Mouse (Mus musculus): ENCODE data around the gene Cuedc2. TPM values are rescaled to one million over a fixed set of nuclear protein-coding genes. Genes with fewer than 3 reads are reported as not detected.

The Cuedc2 gene
- polyA plus RNA-seq, 1 experiment from 2014 or later: 340 TPM

DNA sequence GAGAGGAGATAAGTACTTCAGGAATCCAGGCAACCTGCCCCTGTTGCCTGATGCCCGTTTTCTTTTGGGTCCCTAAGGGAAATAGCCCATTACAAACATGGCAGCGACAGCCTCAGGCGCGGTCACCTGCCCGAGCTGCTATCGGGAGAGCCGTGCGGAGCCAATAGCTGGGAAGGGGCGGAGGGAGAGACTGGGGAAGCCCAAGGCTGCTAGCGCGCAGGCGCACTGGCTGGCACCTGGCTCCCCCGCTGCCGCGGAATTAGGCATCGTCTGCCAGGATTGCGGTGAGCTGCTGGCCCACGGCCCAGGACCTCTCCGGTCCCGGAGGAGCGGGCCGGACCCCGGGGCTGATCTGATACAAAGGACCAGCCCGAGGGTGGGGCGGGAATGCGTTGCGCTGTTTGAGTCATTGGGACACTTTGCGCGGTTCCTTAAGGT lies 18.2 kb upstream of the Cuedc2 start:
- H3K36me3 ChIP-seq (replicated peaks): no peaks in the 10 kb centered on the region
- peak; percentile 94 for ATAC-seq (replicated peaks)
- H3K9me3 ChIP-seq: no peaks in the 10 kb centered on the region
- under 1% methylated on average over 29 of the region's 29 CpGs for WGBS
- H3K27me3 ChIP-seq (replicated peaks): peaks cover 5% of the 10 kb centered on the region
- peak overlapping the region; percentile 73 for H3K4me2 ChIP-seq
- H3K4me1 ChIP-seq: peaks cover 15% of the 10 kb centered on the region
- peak overlapping the region; percentile 49 for H3K27ac ChIP-seq
- H3K9ac ChIP-seq: peak overlapping the region; percentile 58
- H3K4me3 ChIP-seq: peak overlapping the region; percentile 48

DNA sequence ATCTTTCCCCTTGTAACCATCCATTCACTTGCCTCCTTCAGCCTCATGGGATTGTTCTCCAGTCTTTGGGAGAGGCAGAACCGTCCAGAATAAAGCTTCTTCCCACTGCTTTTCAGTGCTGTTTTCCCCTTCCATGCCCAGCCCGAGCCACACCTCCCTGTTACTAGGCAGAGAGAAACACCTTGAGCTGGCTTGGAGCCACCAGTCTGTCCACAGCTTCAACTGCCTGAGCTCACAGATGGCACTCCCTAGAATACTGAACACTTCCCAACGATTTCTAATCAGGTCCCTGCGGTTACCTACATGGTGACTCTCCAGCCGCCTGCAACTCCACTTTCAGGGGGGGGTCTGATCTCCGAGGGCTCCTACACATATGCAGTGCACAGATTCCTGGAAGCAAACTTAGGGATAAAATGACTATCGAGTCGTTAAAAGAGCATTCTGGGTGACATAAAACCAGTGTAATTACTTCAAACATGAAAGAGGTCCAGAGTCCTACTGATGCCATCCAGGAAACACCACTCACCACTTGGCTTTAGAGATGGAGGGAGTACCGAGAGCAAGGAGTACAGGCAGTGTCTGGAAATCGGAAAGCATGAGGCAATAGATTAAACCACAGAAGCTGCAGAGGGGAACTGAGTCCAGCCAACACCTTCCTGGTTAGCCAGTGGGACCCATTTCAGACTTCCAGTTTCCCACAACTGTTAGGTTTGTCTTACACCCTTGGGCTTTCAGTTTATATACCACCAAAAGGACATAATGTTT lies 11.8 kb upstream of the Cuedc2 start, which contains the start of gene 2310034G01Rik:
Gene 2310034G01Rik (minus strand): TSS at position 135 of the 765 bp plus-strand sequence.
- WGBS: 64% methylated on average over 10 of the region's 10 CpGs
- Histone ChIP-seq H3K36me3 (replicated peaks) (no peaks in the 10 kb centered on the region), H3K27ac (peak within 1 kb of the TSS; percentile 91), H3K9ac (peak within 1 kb of the TSS; percentile 82), H3K27me3 (replicated peaks) (0 out of 2 replicates have a peak, but pooled peaks cover 5% of the 10 kb centered on the region), H3K4me1 (peaks cover 20% of the 10 kb centered on the region), H3K4me2 (peak within 1 kb of the TSS; percentile 65), H3K4me3 (peak within 1 kb of the TSS; percentile 67), H3K9me3 (no peaks in the 10 kb centered on the region)
- no peak for ATAC-seq (replicated peaks)

DNA sequence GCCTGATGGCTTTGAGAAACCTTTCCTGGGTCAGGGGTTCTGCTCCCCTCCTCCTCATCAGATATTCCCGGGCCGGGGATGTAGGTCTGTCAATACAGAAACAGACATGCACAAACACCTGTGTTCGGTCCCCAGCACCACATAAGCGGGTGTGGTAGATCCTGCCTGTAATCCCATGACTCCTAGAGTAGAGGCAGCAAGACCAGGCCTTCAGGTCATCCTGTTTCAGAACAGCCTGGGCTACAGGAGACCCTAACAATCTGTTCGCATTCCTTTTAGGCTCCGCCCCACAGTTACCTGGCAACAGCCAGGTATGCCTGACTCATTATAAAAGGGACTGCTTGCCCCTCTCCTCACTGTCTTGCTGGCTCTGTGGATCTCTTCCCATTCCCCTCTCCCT lies 11.0 kb upstream of the Cuedc2 start:
- Histone ChIP-seq H3K4me3 (peak overlapping the region; percentile 67), H3K27ac (peak overlapping the region; percentile 91), H3K4me2 (peak overlapping the region; percentile 65), H3K4me1 (peaks cover 20% of the 10 kb centered on the region), H3K9ac (peak overlapping the region; percentile 82), H3K36me3 (replicated peaks) (no peaks in the 10 kb centered on the region), H3K27me3 (replicated peaks) (0 out of 2 replicates have a peak, but pooled peaks cover 5% of the 10 kb centered on the region), H3K9me3 (no peaks in the 10 kb centered on the region)
- 29% methylated on average over 6 of the region's 6 CpGs for WGBS
- peak; percentile 10 for ATAC-seq (replicated peaks)

DNA sequence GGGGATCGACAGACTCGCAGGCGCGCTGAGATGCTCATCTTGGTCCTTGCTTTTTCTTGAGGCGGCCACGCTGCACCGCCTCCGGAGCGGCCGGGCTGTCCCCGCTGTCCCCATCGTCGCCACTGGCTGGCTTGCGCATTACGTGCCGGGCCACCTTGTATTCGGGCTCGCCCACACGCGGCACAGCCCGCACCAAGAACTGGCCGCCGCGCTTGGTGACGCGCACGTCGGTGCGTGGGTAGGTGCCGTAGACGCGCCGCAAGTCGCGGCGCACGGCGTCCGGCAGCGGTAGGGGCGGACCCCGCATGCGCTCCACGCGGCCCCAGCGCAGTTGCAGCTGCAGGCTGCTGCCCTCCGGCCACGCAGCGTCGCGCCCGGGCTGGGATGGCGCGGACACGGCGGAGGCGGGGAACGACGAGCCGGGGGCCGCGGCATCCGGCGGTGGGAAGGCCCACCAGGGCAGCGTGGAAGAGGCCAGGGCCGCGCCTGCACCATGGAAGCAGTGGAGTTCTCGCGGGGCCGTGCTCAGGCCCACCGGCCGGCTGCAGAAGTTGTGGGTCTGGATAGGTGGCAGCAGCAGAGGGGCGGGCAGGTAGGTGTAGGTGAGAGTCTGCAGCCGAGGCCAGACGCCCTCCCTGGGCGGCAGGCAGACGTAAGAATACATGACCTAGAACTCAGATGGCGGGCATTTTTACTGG lies 10.4 kb upstream of the Cuedc2 start:
- 0 out of 2 replicates have a peak, but pooled peaks cover 5% of the 10 kb centered on the region for H3K27me3 ChIP-seq (replicated peaks)
- no peaks in the 10 kb centered on the region for H3K9me3 ChIP-seq
- peak overlapping the region; percentile 82 for H3K9ac ChIP-seq
- under 1% methylated on average over 71 of the region's 78 CpGs for WGBS
- H3K36me3 ChIP-seq (replicated peaks): no peaks in the 10 kb centered on the region
- H3K4me1 ChIP-seq: peaks cover 20% of the 10 kb centered on the region
- H3K4me3 ChIP-seq: peak overlapping the region; percentile 67
- H3K4me2 ChIP-seq: peak overlapping the region; percentile 65
- H3K27ac ChIP-seq: peak overlapping the region; percentile 91
- peak; percentile 96 for ATAC-seq (replicated peaks)

DNA sequence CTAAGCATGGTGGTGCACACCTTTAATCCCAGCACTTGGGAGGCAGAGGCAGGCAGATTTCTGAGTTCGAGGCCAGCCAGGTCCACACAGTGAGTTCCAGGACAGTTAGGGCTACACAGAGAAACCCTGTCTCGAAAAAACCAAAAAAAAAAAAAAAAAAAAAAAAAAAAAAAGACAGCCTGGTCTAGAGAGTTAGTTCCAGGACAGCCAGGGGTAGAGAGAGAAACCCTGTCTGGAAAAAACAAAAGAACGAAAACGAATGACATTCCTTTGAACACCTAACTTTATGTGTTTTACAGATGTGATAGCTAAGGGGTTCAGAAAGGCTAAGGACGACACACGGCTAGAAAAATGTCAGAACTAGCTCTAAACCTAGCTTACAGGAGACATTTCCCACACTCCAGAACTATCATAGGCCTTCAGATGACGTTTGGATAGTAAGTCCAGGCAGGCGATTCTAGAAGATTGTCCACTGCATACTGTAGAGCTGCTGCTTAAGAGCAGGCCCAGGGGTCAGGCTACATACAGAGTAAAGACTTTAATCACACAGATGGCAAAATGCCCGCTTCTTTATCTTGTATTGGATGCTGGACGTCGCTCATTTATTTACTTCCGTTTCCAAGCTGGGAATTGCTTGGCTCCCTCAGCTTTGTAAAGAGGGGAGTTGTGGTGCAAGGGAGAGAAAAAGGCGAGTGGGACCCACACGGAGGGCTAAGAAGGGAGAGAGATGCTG lies 9.6 kb upstream of the Cuedc2 start:
- Histone ChIP-seq H3K36me3 (replicated peaks) (no peaks in the 10 kb centered on the region), H3K4me3 (peak overlapping the region; percentile 67), H3K4me1 (peaks cover 20% of the 10 kb centered on the region), H3K27ac (peak overlapping the region; percentile 91), H3K4me2 (peak overlapping the region; percentile 65), H3K27me3 (replicated peaks) (0 out of 2 replicates have a peak, but pooled peaks cover 5% of the 10 kb centered on the region), H3K9me3 (no peaks in the 10 kb centered on the region), H3K9ac (peak overlapping the region; percentile 82)
- 27% methylated on average over 14 of the region's 14 CpGs for WGBS
- ATAC-seq (replicated peaks): peak; percentile 15; the same call in 1 of the 2 replicates

DNA sequence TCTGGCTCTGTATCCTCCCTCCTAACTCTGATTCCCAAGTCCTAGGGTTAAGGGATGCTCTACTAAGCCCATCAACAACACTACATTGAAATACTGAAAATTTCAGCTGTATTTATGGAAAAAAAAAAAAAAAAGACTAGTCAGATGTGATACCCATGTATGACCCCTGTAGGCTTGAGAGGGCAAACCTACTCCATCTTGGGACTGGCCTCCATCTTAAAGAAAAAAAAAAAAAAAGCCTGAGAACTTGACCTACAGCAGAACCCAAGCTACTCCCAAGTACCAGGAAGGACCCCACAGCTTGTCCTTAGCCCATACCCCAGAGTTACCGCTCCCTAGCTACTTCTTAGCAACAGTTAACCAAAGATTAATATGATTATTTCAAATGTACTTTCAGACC lies 8.6 kb upstream of the Cuedc2 start:
- peaks cover 20% of the 10 kb centered on the region for H3K4me1 ChIP-seq
- no peak overlapping the region for H3K4me2 ChIP-seq
- H3K4me3 ChIP-seq: no peak overlapping the region
- 0 out of 2 replicates have a peak, but pooled peaks cover 5% of the 10 kb centered on the region for H3K27me3 ChIP-seq (replicated peaks)
- ATAC-seq (replicated peaks): no peak
- H3K9ac ChIP-seq: no peak overlapping the region
- no peaks in the 10 kb centered on the region for H3K36me3 ChIP-seq (replicated peaks)
- no peak overlapping the region for H3K27ac ChIP-seq
- WGBS: 100% methylated on average over 1 of the region's 1 CpGs
- H3K9me3 ChIP-seq: no peaks in the 10 kb centered on the region

DNA sequence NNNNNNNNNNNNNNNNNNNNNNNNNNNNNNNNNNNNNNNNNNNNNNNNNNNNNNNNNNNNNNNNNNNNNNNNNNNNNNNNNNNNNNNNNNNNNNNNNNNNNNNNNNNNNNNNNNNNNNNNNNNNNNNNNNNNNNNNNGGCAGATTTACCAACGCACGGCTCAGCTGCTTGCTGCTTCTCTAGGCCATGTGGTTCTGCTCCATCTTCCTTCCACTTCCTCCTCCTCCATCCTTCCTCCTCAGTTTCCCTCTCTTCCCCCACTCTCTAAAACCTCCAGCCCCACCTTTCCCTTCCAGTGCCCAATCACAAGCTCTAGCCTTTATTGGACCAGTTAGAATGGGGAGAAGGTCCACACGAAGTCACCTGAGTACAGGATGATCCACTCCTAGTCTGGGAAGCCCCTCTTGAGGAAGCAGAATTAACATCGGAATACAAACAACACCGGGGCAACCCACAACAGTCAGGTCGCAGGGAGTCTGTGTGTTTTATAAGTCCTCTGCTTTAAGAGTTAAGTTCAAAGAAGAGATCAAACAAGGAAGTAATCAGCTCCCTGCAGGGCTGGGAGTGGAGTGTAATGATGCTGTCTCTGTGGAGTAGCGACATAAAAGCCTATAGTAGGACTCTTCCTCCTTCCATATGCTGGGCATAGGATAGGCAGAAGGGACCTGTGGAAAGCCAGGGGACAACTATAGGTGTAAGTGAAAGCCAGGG lies 6.4 kb upstream of the Cuedc2 start:
- H3K36me3 ChIP-seq (replicated peaks): no peaks in the 10 kb centered on the region
- no peak overlapping the region for H3K4me3 ChIP-seq
- 23% methylated on average over 7 of the region's 7 CpGs for WGBS
- H3K27ac ChIP-seq: no peak overlapping the region
- 0 out of 2 replicates have a peak, but pooled peaks cover under 1% of the 10 kb centered on the region for H3K27me3 ChIP-seq (replicated peaks)
- no peaks in the 10 kb centered on the region for H3K9me3 ChIP-seq
- no peak for ATAC-seq (replicated peaks)
- H3K4me1 ChIP-seq: peaks cover 18% of the 10 kb centered on the region
- no peak overlapping the region for H3K9ac ChIP-seq
- H3K4me2 ChIP-seq: no peak overlapping the region

DNA sequence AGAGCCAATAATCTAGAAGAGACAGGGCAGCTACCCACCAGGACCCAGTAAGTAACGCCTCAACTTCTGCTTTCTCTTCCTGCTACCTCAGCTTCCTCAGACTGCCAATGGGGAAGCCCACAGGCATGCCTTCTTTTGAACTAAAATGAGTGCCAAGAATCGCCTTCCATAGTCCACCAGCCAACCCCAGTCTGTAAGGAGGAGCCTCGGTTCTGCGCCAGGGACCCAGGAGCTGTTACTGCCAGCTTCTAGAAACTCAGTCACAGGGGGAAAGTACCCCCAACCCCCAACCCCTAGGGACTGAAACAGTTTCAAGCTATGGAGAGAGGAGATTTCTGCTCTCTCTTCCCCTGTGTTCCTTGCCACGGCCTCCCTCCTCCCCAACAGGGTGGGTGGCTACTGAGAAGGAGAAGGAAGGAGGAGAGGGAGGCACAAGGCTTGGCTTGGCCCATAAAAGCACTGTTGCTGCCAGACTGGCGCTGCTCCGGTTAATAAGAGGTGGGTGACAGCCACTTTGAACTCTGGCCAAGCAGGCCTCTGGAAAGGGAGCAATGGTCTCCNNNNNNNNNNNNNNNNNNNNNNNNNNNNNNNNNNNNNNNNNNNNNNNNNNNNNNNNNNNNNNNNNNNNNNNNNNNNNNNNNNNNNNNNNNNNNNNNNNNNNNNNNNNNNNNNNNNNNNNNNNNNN lies 927 bp upstream of the Cuedc2 start:
- H3K9ac ChIP-seq: no peak overlapping the region
- peak; percentile 4; the same call in 1 of the 2 replicates for ATAC-seq (replicated peaks)

DNA sequence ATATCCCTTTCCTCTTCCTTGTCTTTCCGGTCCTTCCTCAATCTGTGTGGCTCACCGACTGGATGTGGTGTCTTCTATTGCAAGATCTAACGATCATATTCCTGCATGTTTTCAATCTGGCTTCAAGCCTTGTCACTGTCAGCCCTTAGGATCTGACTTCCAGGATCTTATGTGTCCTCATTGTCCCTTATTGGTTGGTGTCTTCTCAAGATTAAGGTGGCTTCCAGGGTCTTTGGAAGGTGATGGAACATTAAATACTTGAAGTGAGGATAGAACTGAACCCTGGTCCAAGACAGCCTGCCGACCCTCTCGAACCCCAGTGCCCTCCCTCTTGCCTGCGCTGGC lies 412 bp upstream of the Cuedc2 start:
- no peak; the same call in none of the 2 replicates for ATAC-seq (replicated peaks)
- Histone ChIP-seq H3K4me1 (peaks cover 27% of the 10 kb centered on the region), H3K4me2 (peak overlapping the region; percentile 40), H3K27ac (peak overlapping the region; percentile 64), H3K27me3 (replicated peaks) (no peaks in the 10 kb centered on the region), H3K4me3 (peak overlapping the region; percentile 69), H3K36me3 (replicated peaks) (no peaks in the 10 kb centered on the region), H3K9ac (0 out of 2 replicates have a peak overlapping the region, but pooled peaks have one; percentile 33), H3K9me3 (no peaks in the 10 kb centered on the region)
- 55% methylated on average over 6 of the region's 6 CpGs for WGBS

More for the DNA sequence above, 927 bp upstream of the Cuedc2 start:
- H3K4me1 ChIP-seq: peaks cover 27% of the 10 kb centered on the region
- peak overlapping the region; percentile 40 for H3K4me2 ChIP-seq
- WGBS: 82% methylated on average over 6 of the region's 7 CpGs
- H3K27me3 ChIP-seq (replicated peaks): no peaks in the 10 kb centered on the region
- H3K27ac ChIP-seq: peak overlapping the region; percentile 64
- H3K4me3 ChIP-seq: peak overlapping the region; percentile 69
- H3K9me3 ChIP-seq: no peaks in the 10 kb centered on the region
- H3K36me3 ChIP-seq (replicated peaks): no peaks in the 10 kb centered on the region

DNA sequence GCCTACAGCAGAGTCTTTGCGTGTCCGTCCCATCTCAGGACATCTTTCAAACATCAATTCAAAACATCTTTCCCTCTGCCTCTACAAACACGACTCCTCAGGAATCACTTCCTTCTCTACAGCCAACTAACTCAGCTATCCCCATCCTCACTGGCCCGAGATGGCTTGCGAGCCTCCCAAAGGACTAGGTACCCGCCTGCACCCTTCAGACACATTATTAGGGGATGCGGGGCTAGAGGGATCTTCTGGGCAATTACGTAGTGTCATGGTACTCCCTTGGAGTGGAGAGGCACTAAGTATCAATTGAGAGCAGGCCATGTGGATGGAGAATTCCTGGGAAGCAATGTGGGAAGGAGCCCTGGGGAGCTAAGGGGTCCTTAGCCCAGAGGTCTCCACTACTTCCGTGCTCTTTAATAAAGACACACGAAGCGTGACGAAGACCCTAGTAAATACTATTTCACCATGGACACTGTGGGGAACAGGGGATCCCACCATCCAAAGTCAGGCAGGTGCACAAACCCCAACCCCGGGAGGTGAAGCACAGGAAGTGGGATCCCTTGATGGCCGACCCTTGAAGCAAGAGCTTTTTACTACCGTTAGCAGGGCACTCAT lies 677 bp downstream of the Cuedc2 start:
- peak; percentile 16 for ATAC-seq (replicated peaks)
- WGBS: 32% methylated on average over 15 of the region's 15 CpGs
- H3K27me3 ChIP-seq (replicated peaks): no peaks in the 10 kb centered on the region
- H3K9me3 ChIP-seq: no peaks in the 10 kb centered on the region
- H3K4me1 ChIP-seq: peaks cover 29% of the 10 kb centered on the region
- peak overlapping the region; percentile 78 for H3K4me2 ChIP-seq
- H3K36me3 ChIP-seq (replicated peaks): no peaks in the 10 kb centered on the region; the same call in 1 of the 2 replicates
- H3K4me3 ChIP-seq: peak overlapping the region; percentile 69
- H3K27ac ChIP-seq: peak overlapping the region; percentile 80
- H3K9ac ChIP-seq: peak overlapping the region; percentile 65

Measured in midbrain, embryonic 15.5 days (tissue).